Mouse (Mus musculus) heart, adult 18-20 months (tissue): ENCODE measurements around the gene Vmn1r17. TPM values are rescaled to one million over a fixed set of nuclear protein-coding genes. Genes with fewer than 3 reads are reported as not detected.
"Not testable (repeated sequence)": the region's sequence is repeated elsewhere in the genome, so short reads cannot be mapped to it uniquely, and the experiment has no call there.

ENCODE experiments used
- DNase-seq, 2 experiments: peaks; one replicate each; pipeline ENCODE4 v3.0.0; 2021 to 2022; ENCODE audit warnings: mixed read lengths in 1 of 2
- long read RNA-seq, 2 experiments: library from polyadenylated mRNA; stranded (forward); transcript quantifications; one replicate each; pipeline ENCODE4 v2.0.0; 2021
- total RNA-seq, 2 experiments: library from RNA; stranded (reverse); gene quantifications; 2 replicates each; pipeline ENCODE4 v1.2.3; 2021

Vmn1r17 gene
- not detected for total RNA-seq
- long read RNA-seq, experiment 1, result 0 reads
- long read RNA-seq, experiment 2, result 0 reads

DNA sequence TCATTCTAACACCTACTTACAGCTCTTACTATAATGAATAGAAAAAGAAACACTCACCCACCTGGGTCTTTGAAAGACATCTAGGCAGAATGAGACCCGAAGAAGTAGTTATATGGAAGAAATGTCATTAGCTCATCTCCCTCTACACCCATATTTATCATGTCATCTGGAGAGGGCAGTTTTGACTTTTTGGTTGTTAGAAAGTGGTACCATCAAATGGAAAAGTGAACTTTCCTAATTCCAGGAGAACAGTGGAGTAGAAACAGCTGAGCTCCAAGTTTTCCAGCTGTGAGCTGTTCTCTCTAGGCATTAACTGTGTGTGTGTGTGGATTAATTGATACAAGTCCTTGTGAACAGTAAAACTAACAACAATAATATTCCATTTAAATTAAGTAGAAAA is at the start of gene Vmn1r17:
Gene Vmn1r17 (minus strand): TSS at position 101 of the 400 bp plus-strand sequence.
- no peak for DNase-seq

DNA sequence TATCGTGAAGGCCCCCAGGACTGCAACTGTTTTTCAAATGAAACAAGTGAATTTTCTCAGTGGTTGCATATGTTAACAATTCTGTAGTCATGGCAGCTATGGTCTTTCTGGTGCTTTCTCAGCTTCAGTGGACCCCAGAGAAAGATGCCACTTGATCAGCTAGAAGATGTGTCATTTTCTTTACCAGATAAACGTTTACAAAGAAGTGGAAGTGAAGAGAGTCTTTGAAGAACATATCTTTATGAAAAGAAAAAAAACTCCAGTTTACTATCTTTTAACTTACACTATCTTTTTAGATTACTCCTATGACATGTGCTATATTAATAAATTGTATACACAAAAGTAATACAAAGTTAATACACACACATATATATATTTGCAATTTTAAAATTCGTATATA is 40.0 kb upstream of the Vmn1r17 start, which contains the start of gene Vmn1r19:
Gene Vmn1r19 (plus strand): TSS at position 301 of the 400 bp plus-strand sequence.
- not testable (repeated sequence) for DNase-seq

DNA sequence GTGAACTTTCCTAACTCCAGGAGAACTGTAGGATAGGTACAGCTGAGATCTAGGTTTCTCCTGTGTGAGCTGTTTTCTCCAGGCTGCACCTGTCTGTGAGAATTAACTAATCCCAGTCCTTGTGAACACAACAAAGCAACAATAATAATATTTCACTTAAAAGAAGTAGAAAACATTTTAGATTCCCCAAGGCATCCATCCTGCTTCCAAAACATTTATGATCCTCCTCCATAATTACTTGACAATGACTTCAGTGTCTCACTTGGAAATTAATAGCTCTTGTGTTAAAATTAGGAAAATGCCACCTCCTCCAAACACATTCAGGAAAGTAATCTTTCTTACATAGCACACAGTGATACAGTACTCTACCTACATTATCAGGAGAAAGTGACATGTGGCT is 32.2 kb upstream of the Vmn1r17 start, which contains the start of gene Vmn1r18:
Gene Vmn1r18 (minus strand): TSS at position 101 of the 400 bp plus-strand sequence.
- DNase-seq, result no peak

DNA sequence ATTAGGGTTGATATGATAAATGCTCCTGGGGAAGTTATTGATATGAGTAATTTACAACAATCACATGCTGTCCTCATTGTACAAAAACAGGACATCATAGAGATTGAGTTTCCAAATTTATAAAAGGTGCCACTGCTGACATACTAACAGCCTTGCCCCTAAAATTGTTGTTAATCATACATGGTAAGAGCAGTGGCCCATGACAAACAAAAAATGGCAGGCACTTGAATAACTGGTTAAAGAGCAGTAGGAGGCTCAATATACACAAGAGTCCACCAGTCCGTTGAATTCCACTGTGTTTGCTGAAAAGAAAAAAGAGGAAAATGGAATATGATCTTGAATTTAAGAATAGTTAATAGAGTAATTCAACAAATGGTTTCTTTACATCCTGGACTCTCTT is 4.0 kb upstream of the Vmn1r17 start:
- no peak for DNase-seq

DNA sequence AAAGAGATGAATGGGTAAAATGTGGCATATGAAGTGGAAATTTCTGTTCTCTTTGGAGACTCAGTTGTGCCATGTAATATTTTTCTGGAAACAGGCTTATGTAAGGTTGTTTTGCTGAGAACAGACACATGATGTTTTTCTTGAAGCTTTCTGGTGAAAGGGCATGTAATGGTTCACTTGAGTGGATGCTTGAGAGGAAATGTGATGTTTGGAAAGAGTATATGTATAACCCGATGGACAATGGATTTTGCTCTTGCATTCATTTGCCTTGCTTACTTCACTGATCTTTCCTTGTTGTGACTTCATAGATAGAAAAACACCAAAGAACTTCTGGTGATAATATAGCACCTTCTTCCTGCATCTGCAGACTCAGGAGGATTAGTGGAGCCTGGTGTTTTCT is 2.3 kb upstream of the Vmn1r17 start:
- not testable (repeated sequence) for DNase-seq

DNA sequence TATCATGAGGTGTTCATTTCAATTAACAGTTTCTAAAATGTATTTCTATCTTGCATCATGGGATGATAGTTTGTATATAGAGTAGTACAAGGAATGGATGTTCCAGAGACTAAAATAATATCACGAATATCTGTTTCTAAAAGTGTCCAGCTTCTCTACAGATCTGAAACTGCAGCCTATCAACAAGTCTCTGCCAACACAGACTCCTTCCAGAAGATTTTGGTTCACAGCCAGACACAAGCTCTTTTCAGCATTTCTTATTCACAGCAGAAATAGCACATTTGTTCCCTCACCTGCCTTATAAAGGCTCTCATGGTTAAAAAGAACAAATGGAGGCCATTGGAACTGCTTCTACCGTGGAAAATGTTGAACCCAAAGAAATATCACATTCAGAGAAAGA is 6.7 kb downstream of the Vmn1r17 start:
- DNase-seq, result no peak

DNA sequence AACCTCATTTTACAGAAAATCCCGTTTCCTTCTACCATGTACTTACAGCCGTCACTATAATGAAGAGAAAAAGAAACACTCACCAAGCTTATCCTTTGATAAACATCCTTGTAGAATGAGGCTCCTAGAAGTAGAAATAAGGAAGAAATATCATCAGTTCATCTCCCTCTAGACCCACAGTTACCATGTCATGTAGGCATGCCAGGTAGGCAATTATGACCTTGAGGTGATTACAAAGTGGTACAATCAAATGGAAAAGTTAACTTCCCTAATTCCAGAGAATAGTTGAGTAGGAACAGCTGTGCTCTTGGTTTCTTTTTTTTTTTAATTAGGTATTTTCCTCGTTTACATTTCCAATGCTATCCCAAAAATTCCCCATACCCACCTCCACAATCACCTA is 34.1 kb downstream of the Vmn1r17 start, which contains the start of gene Vmn1r16:
Gene Vmn1r16 (minus strand): TSS at position 101 of the 400 bp plus-strand sequence.
- DNase-seq, result no peak

DNA sequence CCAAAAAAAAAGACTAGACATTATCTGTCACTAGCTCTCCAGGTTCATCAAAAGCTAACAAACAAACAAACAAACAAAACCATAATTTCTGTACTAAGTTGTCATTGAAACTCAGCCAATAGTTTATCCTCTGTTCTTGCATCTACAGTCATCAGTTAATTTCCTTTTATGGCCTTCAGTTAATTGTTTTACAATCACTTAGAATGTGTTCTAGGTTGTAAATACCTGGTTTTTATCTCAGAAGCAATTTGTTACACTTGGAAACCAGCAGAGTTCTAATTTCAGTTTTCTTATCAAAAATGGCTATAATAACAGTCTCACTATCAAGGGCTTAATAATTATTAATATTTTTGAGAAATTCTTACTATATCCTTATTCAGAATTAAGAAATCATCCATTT is 37.4 kb downstream of the Vmn1r17 start:
- DNase-seq, result no peak

Other genes starting within 250 kb of the Vmn1r17 start
- gene Vmn1r11, start 230.3 kb downstream of the Vmn1r17 start, total RNA-seq, result not detected
- gene Vmn1r12, start 206.8 kb downstream of the Vmn1r17 start, total RNA-seq, result not detected
- gene Vmn1r13, start 160.4 kb downstream of the Vmn1r17 start, total RNA-seq, result not detected
- not detected for gene Vmn1r14, start 132.0 kb downstream of the Vmn1r17 start, total RNA-seq
- gene Vmn1r15, start 105.8 kb downstream of the Vmn1r17 start, total RNA-seq, result not detected
- gene Vmn1r16, start 34.2 kb downstream of the Vmn1r17 start, total RNA-seq, result not detected
- not detected for gene Vmn1r18, start 32.1 kb upstream of the Vmn1r17 start, total RNA-seq
- gene Vmn1r19, start 40.1 kb upstream of the Vmn1r17 start, total RNA-seq, result not detected
- gene Vmn1r20, start 65.2 kb upstream of the Vmn1r17 start, total RNA-seq, result not detected
- 100 to 1,000 TPM in 1 of 2 experiments, 10 to 100 TPM in 1; 77.8 to 101 TPM for gene Ppm1k, start 171.7 kb upstream of the Vmn1r17 start, total RNA-seq
- gene Herc6, start 217.3 kb upstream of the Vmn1r17 start, total RNA-seq, result 1 to 10 TPM; 2.7 to 6.6 TPM